Mouse (Mus musculus) WW6 (cell line): ENCODE measurements around the gene Gm45062.
A peak's percentile ranks its signal among the peaks of the same experiment; 100 is the strongest.

Experiments
- DNase-seq: peaks from one replicate; pipeline ENCODE4 v3.0.0-alpha.2; 2013; ENCODE audit warnings: low read depth, low spot score

The Gm45062 gene

DNA sequence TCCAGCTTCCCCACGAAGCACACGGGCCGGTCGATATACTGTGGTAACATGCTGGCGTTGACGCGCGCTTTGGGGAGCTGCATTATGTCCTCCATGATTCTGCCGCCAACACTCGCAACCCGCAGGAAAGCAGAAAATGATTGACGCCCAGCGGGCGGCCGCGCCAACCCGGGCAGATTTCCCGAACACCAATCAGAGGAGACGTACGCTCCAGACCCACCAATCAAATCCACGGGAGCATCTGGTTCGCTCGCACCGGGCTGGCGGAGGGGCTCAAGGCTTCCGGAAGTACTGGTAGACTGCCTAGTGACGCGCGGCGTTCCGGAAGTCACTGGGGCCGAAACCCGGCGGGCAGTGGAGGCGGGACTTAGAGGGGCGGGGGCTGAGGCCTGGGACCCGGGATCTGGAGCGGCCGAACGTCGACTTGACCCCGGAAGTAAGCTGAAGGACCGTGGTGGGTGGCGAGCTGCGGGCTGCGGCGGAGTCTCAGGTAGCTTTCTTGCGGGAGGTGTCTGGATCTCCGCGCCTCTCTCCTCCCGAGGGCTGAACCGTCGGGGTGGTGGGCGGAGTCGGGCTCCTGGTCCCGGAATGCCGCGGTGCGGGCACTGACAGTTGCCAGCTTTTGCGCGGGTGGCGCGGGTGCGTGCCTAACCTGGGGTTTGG is at the start of gene Gm45062, which contains the start of the genes Rpa3 and Umad1:
Gm45062 (plus strand) TSS at position 447 of the 663 bp plus-strand sequence.
Rpa3 (minus strand) TSS at position 170 of the 663 bp plus-strand sequence.
Umad1 (plus strand) TSS at position 285 of the 663 bp plus-strand sequence.
- DNase-seq = peak; percentile 92

DNA sequence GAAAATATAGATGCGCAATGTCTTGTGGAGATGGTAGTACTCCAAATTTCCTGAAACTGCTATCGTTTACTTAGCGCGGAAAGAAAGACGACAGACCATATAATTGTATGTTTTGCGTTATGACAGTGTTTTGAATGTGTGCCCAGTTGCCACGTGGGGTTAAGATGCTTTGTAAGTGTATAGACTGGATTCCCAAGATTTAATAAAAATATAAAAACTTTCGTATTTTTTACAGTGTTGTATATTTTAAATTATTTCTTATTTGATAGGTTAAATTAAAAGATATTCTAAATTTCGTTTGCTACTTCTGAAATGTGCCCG is 49.4 kb upstream of the Gm45062 start:
- DNase-seq = no peak

DNA sequence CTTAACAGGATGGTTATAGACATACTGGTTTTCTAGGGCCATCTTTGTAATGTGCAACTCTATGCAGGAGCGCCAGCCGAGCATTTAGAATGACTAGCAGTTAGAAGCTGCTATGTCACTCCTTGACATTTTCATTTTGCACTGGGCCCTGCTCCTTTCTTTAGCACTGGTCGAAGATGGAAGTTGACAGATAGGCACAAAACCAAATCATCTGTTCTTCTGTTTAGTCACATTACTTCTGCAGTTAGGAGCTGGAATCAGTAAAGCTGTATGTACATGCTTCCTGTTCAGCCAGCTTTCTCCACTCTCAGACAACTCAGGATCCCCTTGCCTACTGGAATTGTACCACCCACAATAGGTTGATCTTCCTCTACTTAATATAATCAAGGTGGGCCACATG is 48.6 kb upstream of the Gm45062 start:
- DNase-seq = no peak

DNA sequence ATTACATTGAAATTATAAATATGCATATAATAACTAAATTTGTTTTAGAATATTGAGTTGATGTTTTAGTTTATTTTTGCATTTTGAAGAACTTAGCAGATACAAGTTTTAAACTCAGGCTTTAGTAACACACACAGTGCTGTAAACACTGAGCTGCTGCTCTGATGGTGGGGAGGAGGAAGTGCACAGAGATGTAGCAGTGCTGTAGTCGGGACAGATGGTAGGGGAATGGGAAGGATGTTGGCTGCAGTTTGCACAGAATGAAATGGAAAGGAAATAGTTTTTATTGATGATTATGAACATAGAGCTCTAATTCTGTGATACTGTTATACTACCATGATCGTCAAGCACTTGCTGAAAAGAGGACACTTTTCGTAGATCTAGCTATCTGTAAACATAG is 32.2 kb upstream of the Gm45062 start:
- no peak for DNase-seq

DNA sequence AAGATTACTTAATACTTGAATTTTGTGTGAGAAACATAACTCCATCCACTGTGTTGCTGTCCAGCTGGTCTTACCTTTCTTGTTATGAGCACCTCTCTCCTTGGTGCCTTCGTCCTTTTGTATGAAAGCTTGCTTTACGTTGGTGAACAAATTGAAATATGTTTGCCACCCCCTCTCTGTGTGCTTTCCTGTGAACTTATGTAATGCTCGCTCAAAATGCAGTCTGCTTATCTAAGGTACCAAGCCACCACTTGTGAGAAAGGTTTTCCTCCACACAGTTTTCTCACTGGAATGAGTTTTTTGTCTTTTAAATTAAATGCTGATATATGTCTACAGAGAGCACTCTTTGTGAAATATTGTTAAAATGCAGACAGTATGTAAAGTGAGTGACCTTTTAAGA is 30.7 kb upstream of the Gm45062 start:
- DNase-seq = no peak

DNA sequence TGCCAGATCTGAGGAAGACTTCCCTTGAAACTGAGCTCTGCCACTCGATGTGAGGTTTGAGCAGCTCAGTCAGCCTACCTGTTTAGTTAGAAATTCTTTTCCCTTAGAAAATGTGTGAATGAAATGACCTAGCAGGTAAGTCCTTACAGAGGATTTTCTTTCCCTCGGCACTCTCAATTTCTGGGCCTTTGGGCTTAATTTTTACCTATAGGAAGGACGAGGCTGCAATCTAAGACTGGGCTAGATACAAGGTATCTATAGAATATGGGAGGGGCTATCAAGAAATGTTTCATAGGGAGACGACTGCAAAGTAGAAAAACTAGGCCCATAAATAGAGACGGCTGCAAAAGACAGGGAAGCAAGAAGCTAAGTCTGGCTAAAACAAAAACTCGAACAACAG is 934 bp upstream of the Gm45062 start:
- DNase-seq = no peak

DNA sequence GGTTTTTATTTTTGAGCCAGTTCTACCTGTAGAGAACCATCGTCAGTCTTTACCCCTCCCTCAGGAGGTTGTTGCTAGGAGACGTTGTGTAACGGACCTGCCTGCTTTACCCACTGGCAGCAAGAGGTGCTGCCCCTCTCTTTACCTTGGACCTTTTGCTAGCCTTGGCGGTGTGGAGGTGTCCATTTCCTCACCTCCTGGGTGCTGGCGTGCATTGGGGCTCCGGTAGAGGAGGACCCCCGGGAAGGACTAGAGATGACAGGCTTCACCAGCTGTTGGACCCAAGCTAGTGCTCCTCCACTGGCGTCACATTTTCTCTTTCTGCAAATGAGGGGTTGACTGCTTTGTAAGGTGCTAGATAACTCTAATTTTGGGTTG is 406 bp downstream of the Gm45062 start:
- no peak for DNase-seq

DNA sequence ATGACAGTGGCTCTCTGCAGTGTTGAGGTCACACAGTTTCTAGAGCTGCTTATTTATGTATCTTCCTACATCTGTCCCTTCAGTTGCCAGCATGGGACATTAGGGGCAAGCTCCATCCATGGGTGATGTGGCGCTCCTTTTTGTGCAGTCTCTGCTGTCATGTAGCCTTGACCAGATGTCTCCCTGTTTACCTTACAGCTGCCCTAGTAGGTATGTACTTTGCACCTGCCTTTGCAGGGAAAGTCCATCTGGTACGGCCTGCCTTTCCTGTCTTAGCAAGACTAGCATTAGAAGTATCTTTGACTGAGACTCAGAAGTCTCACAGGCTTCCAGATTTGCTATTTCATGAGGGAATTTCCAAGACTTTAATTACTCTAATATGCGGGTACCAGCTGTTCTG is 11.8 kb downstream of the Gm45062 start:
- DNase-seq = no peak

DNA sequence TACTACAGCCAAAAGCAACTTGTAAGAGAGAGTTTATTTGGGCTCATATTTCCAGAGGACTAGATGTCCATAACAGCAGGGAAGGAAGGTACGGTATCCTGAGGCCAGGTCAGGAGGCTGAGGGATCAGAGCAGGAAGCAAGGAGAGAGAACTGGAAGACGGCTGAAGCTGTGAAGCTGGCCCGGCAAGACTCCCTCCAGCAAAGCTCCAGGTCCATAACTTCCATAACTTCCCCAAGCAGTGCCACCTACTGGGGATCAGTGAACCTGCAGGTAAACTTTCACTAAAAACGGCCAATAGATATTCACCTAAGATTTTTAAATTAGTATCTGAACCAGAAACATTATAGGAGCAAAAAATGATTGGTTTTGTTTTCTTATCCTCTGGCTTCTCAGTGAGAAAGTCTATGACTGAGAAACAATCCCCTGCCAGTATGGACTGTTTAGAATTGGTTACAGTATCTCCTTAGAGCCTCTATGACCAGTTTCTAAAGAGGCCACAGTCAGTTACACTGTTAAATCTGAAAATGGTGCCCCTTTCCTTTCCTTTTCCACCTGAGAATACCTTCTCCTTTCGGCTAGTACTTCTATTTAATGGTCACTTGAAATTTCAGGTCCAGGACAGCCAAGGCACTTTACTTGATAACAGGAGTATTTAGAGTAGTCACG is 15.3 kb downstream of the Gm45062 start:
- DNase-seq = no peak

DNA sequence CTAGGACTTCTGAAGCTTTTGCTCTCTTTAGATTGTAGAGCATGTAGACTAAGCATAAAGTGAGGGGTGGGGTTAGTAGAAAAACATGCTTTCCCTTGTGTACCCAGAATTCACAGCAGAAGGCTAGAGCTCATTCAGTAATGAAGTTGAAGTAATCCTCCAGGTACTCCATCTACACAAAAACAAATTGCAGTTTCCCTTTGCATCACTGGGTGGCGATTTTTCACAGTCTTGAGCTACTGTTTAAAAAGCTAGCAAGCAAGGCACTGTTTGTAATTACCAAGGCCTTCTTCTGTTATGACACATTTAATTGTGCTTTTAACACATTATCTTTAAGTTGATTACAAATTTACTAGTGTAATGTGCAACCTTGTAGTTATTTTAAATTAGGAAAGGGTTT is 15.8 kb downstream of the Gm45062 start:
- no peak for DNase-seq

DNA sequence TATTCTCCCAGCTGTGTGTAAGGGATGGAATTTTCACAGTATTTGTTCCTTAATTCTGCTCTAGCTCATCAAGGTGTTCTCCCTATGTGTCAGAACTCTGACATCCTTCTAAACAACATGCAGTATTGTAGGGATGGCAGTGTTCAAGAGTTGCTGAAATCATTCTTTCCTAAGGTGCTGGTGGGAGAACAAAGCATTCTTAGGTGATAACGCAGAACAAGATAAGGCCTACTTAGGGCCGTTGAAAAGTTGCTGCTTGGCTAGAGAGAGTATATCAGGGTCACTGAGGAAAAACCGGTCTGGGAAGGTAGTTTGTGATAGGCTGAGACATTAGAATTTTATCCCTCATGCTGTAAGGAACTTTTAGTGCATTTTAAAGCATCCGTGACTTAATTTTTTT is 17.2 kb downstream of the Gm45062 start:
- no peak for DNase-seq

DNA sequence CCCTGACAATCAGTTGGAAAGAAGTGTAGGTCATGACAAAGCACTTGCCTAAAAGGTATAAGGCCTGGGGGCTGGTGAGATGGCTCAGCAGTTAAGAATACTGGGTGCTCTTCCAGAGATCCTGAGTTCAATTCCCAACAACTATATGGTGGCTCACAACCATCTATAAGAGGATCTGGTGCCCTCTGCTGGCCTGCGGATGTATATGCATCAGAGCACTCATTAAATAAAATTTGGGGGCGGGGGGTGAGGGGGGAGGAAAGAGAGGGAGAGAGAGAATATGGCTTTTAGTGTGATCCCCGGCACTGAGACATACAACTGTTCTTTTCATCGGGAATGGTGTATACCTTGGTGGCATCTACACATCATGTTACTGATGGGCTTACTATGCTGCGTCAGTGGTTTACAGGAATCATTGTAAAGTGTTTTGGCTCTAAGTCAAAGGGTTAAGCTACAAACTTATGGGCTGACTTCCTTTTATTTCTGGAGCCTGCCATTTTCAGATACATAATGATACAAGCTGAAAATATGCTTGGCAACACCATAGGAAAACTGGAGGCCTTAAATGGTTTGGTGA is 19.3 kb downstream of the Gm45062 start:
- no peak for DNase-seq

DNA sequence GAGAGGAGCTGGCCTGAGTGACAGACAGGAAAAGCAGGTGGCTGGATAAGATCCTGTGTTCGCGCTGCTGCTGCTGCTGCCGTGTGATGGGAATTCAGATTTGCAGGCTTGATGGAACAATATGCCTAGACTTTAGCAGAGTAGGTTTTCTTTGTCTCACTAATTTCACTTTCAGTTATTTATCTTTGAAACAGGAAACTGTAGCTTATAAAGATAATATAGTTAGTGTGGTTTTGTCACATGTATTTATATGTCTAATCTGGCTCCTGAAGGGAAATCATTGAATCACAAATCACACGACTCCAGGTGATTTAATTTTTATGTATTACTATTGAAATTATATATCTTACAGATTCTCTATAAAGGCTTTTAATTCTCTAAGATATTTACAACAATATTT is 24.0 kb downstream of the Gm45062 start:
- DNase-seq = no peak

DNA sequence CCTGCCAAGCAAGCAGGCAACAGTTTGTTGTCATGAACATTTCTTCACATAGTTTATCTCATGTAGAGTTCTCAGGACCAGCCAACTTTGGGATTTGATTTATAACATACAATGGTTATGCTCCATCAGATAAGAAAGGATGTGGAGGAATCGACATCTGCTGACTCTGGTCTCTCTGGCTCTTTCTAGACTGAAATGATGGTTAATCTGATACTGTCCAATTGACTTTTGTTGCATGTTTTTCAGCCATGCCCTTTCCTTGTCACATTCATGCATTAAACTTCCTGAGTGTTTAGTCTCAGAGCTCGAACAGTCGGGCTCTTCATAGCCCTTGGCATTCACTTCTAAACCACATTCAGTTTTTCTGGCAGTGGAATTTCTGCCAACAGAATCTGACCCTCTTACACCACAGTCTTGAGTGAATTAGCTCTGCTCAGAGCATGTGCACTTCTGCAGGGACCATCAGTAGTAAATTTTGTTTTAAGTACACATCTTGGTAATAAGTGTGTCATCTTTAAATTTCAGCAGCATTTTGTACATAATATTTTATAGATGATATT is 26.2 kb downstream of the Gm45062 start:
- DNase-seq = no peak

DNA sequence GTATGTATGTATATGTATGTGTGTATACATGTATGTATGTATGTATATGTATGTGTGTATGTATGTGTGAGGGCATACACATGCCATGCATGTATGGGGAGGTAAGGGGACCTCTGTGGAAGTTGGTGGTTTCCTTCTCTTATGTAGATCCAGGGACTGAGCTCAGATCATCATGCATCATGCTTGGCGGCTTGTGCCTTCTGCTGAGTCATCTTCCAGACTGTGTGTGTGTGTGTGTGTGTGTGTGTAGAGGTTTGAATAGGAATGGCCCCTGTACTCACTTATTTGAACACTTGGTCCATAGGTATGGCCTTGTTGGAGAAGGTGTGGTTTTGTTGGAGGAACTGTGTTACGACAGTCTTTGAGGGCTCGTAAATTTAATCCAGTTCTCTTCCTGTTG is 26.9 kb downstream of the Gm45062 start:
- DNase-seq = no peak

DNA sequence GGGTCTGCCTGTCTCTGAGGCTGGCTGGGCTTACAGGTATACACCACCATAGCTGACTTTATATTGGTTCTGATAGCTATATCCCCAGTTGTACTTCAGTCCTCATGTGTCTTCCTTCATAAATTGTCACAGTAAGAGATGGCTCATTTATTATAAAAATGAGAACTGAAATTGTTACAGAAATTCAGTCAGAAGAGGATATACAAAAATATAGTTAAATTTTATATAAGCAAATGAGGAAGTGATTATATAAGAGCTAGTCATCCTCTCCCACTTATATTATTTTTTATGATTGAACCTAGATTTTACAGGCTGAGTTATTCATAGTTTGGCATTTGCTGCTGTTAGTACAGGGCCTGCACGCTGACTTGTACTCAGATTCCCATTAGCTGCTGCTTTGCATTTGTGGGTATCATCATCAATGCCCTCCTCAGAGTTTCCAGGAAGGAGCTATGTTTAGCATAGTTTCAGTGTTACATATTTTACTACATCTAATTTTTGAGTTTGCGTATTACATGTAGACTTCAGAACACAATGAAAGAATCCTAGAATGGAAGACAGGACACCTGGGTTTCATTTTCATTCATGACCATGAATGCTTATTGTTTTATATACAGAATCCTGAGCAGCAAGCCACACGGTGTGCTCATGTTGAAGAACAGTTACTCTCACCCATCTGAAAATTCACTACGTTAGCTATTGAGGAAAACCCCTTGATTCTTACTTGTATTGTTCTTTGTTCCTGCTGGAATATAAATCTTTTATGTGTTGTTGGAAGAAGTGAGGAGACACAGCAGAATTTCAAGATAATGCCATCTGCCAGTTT is 29.7 kb downstream of the Gm45062 start:
- DNase-seq = no peak

DNA sequence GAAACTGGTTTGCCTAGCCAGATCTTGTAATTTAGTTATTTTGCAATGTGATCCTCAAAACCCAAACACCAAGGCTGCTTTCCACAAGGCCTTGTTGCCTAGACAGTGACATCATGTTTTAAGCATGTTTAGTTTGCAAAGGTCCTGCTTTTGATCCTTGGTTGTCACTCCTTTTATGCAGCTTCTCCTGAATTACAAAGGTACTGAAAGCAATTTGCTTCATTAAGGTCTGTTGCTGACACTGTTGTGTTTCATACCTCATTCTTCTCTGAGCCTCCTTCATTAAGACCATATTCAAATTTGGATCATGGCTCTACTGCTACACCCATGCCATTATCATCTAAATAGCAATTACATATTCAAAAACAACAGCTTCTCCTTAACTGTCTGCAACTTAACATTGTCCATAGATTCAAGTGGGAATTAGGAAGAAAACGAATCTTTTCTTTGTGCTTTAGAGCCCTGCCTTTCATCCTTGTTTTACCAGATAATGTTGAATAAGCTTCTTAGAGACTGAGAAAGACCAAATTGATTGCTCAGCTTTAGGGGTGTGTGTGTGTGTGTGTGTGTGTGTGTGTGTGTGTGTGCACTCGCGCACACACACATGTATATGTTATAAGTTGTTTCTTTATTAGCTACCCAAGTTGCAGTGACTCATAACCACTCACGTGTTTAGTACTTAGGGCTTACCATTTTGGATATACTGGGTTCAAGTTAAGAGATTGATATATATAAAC is 35.0 kb downstream of the Gm45062 start:
- no peak for DNase-seq

DNA sequence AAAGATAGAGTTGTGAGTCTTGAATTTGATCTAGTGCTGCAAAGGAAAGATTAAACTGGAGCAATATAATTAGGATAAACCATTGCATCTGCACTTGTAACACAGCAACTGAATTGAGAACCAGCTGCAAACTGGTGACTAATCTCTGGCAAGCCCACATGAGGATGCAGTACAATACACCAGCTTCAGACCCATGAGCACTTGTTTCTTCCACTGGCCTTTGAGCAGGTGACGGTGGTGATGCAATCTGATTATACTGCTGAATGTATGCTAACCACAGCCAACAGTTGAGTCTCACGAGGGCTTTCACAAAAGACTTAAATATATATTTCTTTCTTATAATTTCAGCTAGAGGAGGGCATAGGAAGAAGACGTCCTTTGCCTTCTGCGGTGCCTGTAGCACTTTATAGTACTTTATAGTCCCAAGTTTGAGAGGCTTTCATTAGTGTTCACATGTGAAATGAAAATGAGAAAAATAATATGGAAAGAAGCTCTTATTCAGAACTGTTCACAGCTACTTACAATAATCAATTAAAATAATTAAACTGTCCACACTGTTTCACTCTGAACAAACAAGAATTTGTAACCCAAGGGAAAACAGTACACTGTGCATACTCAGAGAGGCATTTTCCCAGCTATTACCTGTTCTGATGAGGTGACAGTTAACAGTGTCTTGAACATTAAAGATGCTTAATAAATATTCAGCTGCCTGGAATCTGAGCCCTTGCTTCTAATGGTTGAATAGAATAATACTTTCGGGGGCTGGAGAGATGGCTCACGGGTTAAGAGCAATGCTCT is 40.0 kb downstream of the Gm45062 start:
- no peak for DNase-seq

DNA sequence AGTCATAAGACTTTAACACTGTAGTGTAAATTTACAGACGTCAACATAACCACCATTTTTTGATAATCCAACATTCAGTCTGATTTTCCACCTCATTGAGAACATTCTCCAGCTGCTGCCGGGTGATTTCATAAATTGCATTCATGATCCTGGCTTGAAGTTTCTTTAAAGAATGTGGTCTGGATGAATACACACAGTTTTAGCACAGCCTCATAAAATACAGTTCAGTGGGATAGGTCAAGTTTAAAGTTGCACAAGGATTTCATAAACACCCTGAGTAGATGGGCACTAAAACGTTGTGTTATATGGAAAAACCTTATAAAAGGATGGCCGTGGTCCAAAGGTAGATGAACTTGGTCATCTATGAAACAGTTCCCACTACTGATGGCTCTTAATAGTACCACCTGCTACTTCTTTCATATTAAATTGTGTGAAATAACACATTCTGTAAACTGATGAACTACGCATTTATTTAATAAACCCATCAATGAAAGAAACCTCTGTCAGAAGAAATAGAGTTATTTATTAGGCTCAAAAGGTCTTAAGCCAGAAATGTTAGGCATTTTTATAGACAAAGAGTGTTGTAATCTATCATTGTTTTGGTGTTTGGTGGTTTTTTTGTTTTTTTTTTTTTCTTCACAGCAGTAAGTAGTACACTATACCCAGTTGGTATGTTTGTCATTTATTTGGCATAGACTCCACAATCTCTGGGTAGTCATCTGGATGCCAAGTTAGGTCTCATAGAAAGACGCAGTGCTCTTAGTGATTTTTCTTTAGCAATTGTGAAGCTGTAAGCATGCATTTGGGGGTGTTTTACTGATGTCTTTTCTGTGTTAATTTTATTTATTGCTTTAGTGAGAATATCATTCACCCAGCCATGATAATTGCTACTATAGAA is 48.9 kb downstream of the Gm45062 start:
- no peak for DNase-seq

DNA sequence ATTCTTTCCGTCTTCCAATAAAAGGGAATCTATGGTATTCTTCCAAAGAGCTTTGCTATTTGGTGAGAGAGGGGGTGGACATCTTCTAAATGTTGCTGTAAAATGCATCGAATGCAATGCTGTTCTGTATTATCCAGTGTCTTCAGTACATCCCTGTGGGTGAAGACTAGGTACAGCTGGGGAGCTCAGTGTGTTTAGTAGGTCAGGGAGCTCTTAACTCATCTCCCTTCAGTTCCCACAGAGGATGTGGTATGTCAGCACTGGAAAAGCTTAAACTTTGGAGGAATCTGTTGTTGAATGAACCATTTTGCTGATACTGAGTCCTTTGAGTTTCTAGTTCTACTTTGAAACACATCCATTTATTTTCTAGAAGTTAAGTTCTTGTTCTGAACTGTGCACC is 53.3 kb downstream of the Gm45062 start:
- no peak for DNase-seq
